Mouse (Mus musculus) 3134 (cell line): Measurements from ENCODE around the gene Nap1l4.
A peak's percentile ranks its signal among the peaks of the same experiment; 100 is the strongest.

Experiments used
- DNase-seq: peaks from one replicate; pipeline ENCODE4 v3.0.0-alpha.2; 2011; ENCODE audit warnings: low spot score; ENCODE audit not compliant: insufficient read length; ENCODE audit errors: extremely low read depth

Nap1l4 gene

GRCm38 (mm10) chr7:143481806-143482387, 67.0 kb downstream of the Nap1l4 start:
- DNase-seq: no peak

- DNase-seq: no peak
Observed at GRCm38 (mm10) chr7:143480498-143480897, 68.4 kb downstream of the Nap1l4 start.

GRCm38 (mm10) chr7:143477800-143478199, 71.1 kb downstream of the Nap1l4 start:
- DNase-seq: no peak

- no peak for DNase-seq
Observed at GRCm38 (mm10) chr7:143476702-143477335, 72.1 kb downstream of the Nap1l4 start.

- DNase-seq: peak; percentile 28
Observed at GRCm38 (mm10) chr7:143475876-143476275, 73.0 kb downstream of the Nap1l4 start.

GRCm38 (mm10) chr7:143474811-143475210, 74.1 kb downstream of the Nap1l4 start:
- no peak for DNase-seq

- DNase-seq: no peak
Observed at GRCm38 (mm10) chr7:143473347-143474101, 75.4 kb downstream of the Nap1l4 start, which contains the start of gene Slc22a18. Slc22a18 (plus strand) TSS chr7:143473736.

- DNase-seq: no peak
Observed at GRCm38 (mm10) chr7:143469946-143470345, 79.0 kb downstream of the Nap1l4 start.

- no peak for DNase-seq
Observed at GRCm38 (mm10) chr7:143467714-143468113, 81.2 kb downstream of the Nap1l4 start.

GRCm38 (mm10) chr7:143466099-143466677, 82.7 kb downstream of the Nap1l4 start:
- DNase-seq: peak; percentile 46

- no peak for DNase-seq
Observed at GRCm38 (mm10) chr7:143464811-143465560, 83.9 kb downstream of the Nap1l4 start.

- peak; percentile 46 for DNase-seq
Observed at GRCm38 (mm10) chr7:143463865-143464415, 85.0 kb downstream of the Nap1l4 start.
